Mouse (Mus musculus): ENCODE results near the gene Rab23. TPM values are rescaled to one million over a fixed set of nuclear protein-coding genes. Genes with fewer than 3 reads are reported as not detected.
"Not testable (repeated sequence)": the region's sequence is repeated elsewhere in the genome, so short reads cannot be mapped to it uniquely, and the experiment has no call there.

Rab23 gene
- polyA plus RNA-seq, 1 experiment: 12.0 TPM

GRCm38 (mm10) chr1:33725086-33725485 lies 5.4 kb downstream of the Rab23 start:
- Histone ChIP-seq H3K36me3 (ENCODE audit: control insufficient read depth, insufficient read depth, low read length) (peaks cover 4% of the 10 kb centered on the region; the same call in 1 of the 2 replicates), H3K4me1 (ENCODE audit: control insufficient read depth, insufficient read depth, low read length) (peaks cover 2% of the 10 kb centered on the region), H3K27me3 (ENCODE audit: control insufficient read depth, insufficient read depth, low read length) (no peaks in the 10 kb centered on the region), H3K4me3 (ENCODE audit: control insufficient read depth, low read depth, low read length) (no peak overlapping the region), H3K27ac (ENCODE audit: control insufficient read depth, insufficient read depth, low read depth, low read length) (no peak overlapping the region)
- TF ChIP-seq POLR2A (IDR thresholded peaks at IDR 0.05; ENCODE audit: control insufficient read depth, low read depth, low read length) (no peak), CTCF (IDR thresholded peaks at IDR 0.05; ENCODE audit: control insufficient read depth, insufficient read depth, insufficient replicate concordance, low read depth, low read length) (no peak)

DNA sequence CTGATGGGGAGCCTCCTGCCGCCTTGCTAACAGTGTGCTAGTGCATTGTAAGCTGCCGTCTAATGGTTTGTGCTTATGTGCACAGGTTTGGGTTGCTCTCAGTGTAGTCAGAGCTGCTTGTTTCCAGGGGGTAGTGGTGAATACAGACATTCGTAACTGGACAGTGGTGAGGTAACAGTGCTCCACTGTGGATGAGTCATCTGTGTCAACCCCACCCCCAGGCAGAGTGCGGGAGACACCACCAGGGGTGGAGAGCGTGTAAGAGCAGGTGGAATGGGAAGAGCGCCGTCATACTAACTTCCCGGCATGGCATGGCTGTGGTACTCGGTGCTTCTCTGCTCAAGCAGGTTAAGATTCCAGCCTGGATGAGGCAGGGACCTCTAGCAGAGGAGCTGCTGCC lies 13.4 kb downstream of the Rab23 start:
- no peak for TF ChIP-seq CTCF (IDR thresholded peaks at IDR 0.05; ENCODE audit: control insufficient read depth, insufficient read depth, insufficient replicate concordance, low read depth, low read length)
- TF ChIP-seq POLR2A (IDR thresholded peaks at IDR 0.05; ENCODE audit: control insufficient read depth, low read depth, low read length): no peak

DNA sequence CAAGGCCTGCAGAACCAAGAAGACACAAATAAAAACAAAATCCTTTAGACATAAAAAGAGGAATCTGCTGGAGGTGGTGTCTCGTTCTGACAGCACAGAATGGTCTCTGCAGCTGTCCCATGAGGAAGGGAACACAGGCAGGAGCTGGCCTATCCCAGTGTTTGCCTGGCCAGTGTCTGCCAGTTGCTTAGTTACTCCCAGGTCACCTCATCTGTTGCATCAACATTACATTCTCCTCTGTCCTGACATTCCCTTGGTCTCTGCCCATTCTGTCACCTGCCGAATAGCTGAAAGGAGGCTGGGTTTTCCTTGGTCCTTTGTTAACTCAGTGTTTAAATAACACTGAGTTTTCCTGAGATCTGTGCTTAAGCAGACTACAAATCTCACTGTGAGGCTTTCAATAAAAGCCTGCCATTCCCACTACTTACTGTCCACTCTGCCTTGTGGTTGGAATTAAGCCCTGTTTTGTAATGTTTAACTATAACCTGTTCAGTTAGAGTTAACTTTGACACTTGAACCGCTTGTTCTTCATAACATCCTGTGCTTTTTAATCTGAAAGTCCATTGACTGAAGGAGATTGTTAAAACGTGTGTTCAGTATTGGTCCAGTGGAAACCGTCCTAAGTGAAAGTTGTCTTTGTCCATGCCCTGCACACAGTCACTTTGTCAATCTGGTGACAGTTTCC lies 14.5 kb downstream of the Rab23 start:
- no peaks in the 10 kb centered on the region for H3K27me3 ChIP-seq (ENCODE audit: control insufficient read depth, insufficient read depth, low read length)
- H3K4me3 ChIP-seq (ENCODE audit: control insufficient read depth, low read depth, low read length): no peak overlapping the region
- peaks cover 2% of the 10 kb centered on the region for H3K36me3 ChIP-seq (ENCODE audit: control insufficient read depth, insufficient read depth, low read length)
- no peak for TF ChIP-seq CTCF (IDR thresholded peaks at IDR 0.05; ENCODE audit: control insufficient read depth, insufficient read depth, insufficient replicate concordance, low read depth, low read length)
- TF ChIP-seq POLR2A (IDR thresholded peaks at IDR 0.05; ENCODE audit: control insufficient read depth, low read depth, low read length): no peak
- no peak overlapping the region for H3K27ac ChIP-seq (ENCODE audit: control insufficient read depth, insufficient read depth, low read depth, low read length)
- no peaks in the 10 kb centered on the region for H3K4me1 ChIP-seq (ENCODE audit: control insufficient read depth, insufficient read depth, low read length)

More for the DNA sequence above, 13.4 kb downstream of the Rab23 start:
- H3K4me1 ChIP-seq (ENCODE audit: control insufficient read depth, insufficient read depth, low read length): no peaks in the 10 kb centered on the region
- H3K4me3 ChIP-seq (ENCODE audit: control insufficient read depth, low read depth, low read length): no peak overlapping the region
- H3K27me3 ChIP-seq (ENCODE audit: control insufficient read depth, insufficient read depth, low read length): no peaks in the 10 kb centered on the region
- no peak overlapping the region for H3K27ac ChIP-seq (ENCODE audit: control insufficient read depth, insufficient read depth, low read depth, low read length)
- H3K36me3 ChIP-seq (ENCODE audit: control insufficient read depth, insufficient read depth, low read length): peaks cover 3% of the 10 kb centered on the region

- no peaks in the 10 kb centered on the region for H3K4me1 ChIP-seq (ENCODE audit: control insufficient read depth, insufficient read depth, low read length)
- H3K4me3 ChIP-seq (ENCODE audit: control insufficient read depth, low read depth, low read length): no peak overlapping the region
- no peaks in the 10 kb centered on the region for H3K27me3 ChIP-seq (ENCODE audit: control insufficient read depth, insufficient read depth, low read length)
- no peak overlapping the region for H3K27ac ChIP-seq (ENCODE audit: control insufficient read depth, insufficient read depth, low read depth, low read length)
- H3K36me3 ChIP-seq (ENCODE audit: control insufficient read depth, insufficient read depth, low read length): no peaks in the 10 kb centered on the region; the same call in none of the 2 replicates
- TF ChIP-seq POLR2A (IDR thresholded peaks at IDR 0.05; ENCODE audit: control insufficient read depth, low read depth, low read length): no peak
- no peak for TF ChIP-seq CTCF (IDR thresholded peaks at IDR 0.05; ENCODE audit: control insufficient read depth, insufficient read depth, insufficient replicate concordance, low read depth, low read length)
These were observed 18.6 kb downstream of the Rab23 start for GRCm38 (mm10) chr1:33738281-33738680.

- Histone ChIP-seq H3K27me3 (ENCODE audit: control insufficient read depth, insufficient read depth, low read length) (no peaks in the 10 kb centered on the region), H3K36me3 (ENCODE audit: control insufficient read depth, insufficient read depth, low read length) (no peaks in the 10 kb centered on the region; the same call in none of the 2 replicates), H3K4me1 (ENCODE audit: control insufficient read depth, insufficient read depth, low read length) (no peaks in the 10 kb centered on the region), H3K27ac (ENCODE audit: control insufficient read depth, insufficient read depth, low read depth, low read length) (no peak overlapping the region), H3K4me3 (ENCODE audit: control insufficient read depth, low read depth, low read length) (no peak overlapping the region)
- no peak for TF ChIP-seq CTCF (IDR thresholded peaks at IDR 0.05; ENCODE audit: control insufficient read depth, insufficient read depth, insufficient replicate concordance, low read depth, low read length)
- TF ChIP-seq POLR2A (IDR thresholded peaks at IDR 0.05; ENCODE audit: control insufficient read depth, low read depth, low read length): no peak
These were observed 19.1 kb downstream of the Rab23 start for GRCm38 (mm10) chr1:33738681-33739278.

DNA sequence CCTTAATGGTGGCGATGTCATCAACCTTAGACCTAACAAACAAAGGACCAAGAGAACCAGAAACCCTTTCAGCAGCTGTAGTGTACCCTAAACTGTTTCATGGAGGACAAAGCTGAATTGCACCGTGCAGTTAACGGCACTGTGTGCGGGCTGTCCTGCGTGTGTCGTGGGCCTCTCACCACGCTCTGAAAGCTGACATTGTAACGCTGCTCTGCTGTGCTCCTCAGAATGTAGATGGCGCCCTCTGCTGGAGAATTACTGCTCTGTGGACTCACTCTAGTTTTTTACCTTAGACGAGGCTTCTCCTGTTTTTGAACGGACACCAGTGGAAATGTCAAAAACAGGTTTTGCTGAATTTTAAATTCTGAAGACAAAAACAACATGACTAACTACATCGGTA lies 19.6 kb downstream of the Rab23 start:
- Histone ChIP-seq H3K27ac (ENCODE audit: control insufficient read depth, insufficient read depth, low read depth, low read length) (no peak overlapping the region), H3K4me1 (ENCODE audit: control insufficient read depth, insufficient read depth, low read length) (no peaks in the 10 kb centered on the region), H3K27me3 (ENCODE audit: control insufficient read depth, insufficient read depth, low read length) (no peaks in the 10 kb centered on the region), H3K4me3 (ENCODE audit: control insufficient read depth, low read depth, low read length) (no peak overlapping the region), H3K36me3 (ENCODE audit: control insufficient read depth, insufficient read depth, low read length) (no peaks in the 10 kb centered on the region; the same call in none of the 2 replicates)
- TF ChIP-seq POLR2A (IDR thresholded peaks at IDR 0.05; ENCODE audit: control insufficient read depth, low read depth, low read length): no peak
- peak; percentile 67; the same call in 1 of the 2 replicates for TF ChIP-seq CTCF (IDR thresholded peaks at IDR 0.05; ENCODE audit: control insufficient read depth, insufficient read depth, insufficient replicate concordance, low read depth, low read length)

DNA sequence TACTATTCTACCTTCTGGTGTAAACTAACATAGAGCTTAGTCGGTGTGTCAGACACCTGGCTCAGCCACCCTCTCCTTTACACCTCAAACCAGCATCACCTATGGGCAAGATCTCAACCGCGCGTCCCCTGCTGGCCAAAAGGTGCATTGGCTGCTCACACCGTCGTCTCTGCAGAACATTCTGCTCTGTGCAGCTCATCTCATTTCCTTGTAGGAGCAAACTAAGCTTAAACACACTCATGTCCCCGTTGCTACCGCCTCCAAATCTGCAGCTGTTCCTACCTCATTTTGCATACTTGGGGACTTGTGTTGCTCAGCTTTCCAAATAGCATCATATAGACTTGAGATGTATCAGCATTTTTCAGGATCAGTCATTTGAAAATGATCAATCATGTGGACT lies 23.2 kb downstream of the Rab23 start:
- H3K36me3 ChIP-seq (ENCODE audit: control insufficient read depth, insufficient read depth, low read length): no peaks in the 10 kb centered on the region; the same call in none of the 2 replicates
- TF ChIP-seq POLR2A (IDR thresholded peaks at IDR 0.05; ENCODE audit: control insufficient read depth, low read depth, low read length) (no peak), CTCF (IDR thresholded peaks at IDR 0.05; ENCODE audit: control insufficient read depth, insufficient read depth, insufficient replicate concordance, low read depth, low read length) (peak; percentile 73; the same call in 1 of the 2 replicates)
- H3K4me3 ChIP-seq (ENCODE audit: control insufficient read depth, low read depth, low read length): no peak overlapping the region
- no peaks in the 10 kb centered on the region for H3K4me1 ChIP-seq (ENCODE audit: control insufficient read depth, insufficient read depth, low read length)
- H3K27ac ChIP-seq (ENCODE audit: control insufficient read depth, insufficient read depth, low read depth, low read length): no peak overlapping the region
- H3K27me3 ChIP-seq (ENCODE audit: control insufficient read depth, insufficient read depth, low read length): no peaks in the 10 kb centered on the region

GRCm38 (mm10) chr1:33744815-33745214 lies 25.1 kb downstream of the Rab23 start:
- H3K4me1 ChIP-seq (ENCODE audit: control insufficient read depth, insufficient read depth, low read length); H3K27me3 ChIP-seq (ENCODE audit: control insufficient read depth, insufficient read depth, low read length); H3K36me3 ChIP-seq (ENCODE audit: control insufficient read depth, insufficient read depth, low read length); H3K4me3 ChIP-seq (ENCODE audit: control insufficient read depth, low read depth, low read length); H3K27ac ChIP-seq (ENCODE audit: control insufficient read depth, insufficient read depth, low read depth, low read length): not testable (repeated sequence)
